Mouse (Mus musculus): ENCODE results near the gene Trappc2l. TPM values are rescaled to one million over a fixed set of nuclear protein-coding genes. Genes with fewer than 3 reads are reported as not detected.
"Not testable (repeated sequence)": the region's sequence is repeated elsewhere in the genome, so short reads cannot be mapped to it uniquely, and the experiment has no call there.

Gene Trappc2l
- 10 to 100 TPM; 39.9 to 46.1 TPM for total RNA-seq (2021)
- long read RNA-seq, experiment 1, transcript Trappc2l-201 (5 exons, 1,659 nt), result major isoform, 31 of 34 reads
- long read RNA-seq, experiment 1, partial matches to known transcripts, result 3 of 34 reads
- long read RNA-seq, experiment 1, other reads (novel, unspliced or antisense), result 0 of 34 reads
- long read RNA-seq, experiment 2, transcript Trappc2l-201 (5 exons, 1,659 nt), result major isoform, 30 of 36 reads
- long read RNA-seq, experiment 2, partial matches to known transcripts, result 6 of 36 reads
- long read RNA-seq, experiment 2, other reads (novel, unspliced or antisense), result 0 of 36 reads

DNA sequence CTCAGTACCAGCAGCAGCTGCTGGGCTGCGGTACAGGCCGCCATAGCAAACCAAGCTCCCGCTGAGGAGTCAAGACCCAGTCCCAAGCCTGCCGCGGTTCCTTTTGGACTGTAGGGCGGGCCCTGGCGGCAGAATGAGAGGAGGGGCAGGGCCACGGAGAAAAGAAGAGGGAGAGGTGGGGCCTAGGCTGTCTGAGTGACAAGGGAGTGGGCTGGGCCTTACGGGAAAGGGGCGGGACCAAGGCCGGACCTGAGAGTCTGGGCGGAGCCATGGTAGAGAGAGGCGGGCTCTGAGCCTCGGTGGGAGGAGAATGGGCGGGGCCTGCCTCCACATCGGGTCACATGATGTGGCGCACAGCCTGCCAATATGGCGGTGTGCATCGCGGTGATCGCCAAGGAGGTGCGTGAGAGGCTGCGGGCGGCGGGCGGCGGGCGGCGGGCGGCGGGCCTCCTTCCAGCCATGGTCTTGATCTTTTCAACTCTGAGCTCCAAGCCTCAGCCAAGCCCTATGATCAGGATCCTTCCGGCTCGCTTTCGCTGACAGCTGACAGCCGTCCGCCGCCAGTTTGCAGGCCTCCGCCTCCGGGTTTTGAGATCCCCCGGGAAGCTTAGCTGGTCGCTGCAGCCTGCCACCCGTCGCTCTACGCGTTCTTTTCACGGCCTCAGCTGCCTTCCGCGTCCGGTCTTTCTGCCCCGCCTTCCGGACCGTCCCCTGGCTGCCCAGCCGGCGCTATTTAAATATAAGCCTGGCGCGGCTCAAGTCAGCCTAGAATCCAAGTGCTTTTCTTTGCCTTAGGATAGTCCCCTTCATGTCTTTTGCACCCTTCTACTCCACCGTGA, at the start of gene Trappc2l, which contains the start of gene Galns:
Trappc2l (plus strand) TSS at position 346 of the 839 bp plus-strand sequence.
Galns (minus strand) TSS at position 169 of the 839 bp plus-strand sequence.
- DNase-seq (ENCODE audit: low spot score), result peak; percentile 96

- DNase-seq (ENCODE audit: low spot score), result no peak
These were observed 46.8 kb upstream of the Trappc2l start for GRCm38 (mm10) chr8:122564363-122565352.

DNA sequence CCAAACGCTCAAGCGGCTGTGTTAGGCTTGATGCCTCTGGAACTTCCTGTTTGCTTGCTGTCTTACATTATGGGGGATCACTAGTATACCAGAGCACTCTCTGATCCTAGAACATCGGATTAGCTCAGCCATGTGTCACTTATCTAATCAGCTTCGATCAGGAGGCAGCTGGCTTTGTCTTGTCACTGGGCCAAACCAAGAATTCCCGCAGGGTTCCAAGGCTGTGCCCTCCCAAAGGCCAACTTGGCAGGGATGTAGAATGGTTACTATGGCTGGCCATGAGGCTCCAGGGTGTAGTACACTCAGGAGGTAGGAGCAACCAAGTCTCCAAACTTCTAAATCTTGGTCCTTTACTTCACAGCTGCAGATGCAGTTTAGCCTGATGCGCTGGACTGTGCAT, 44.7 kb upstream of the Trappc2l start:
- DNase-seq (ENCODE audit: low spot score), result no peak

- peak; percentile 93 for DNase-seq (ENCODE audit: low spot score)
These were observed 43.9 kb upstream of the Trappc2l start, which contains the start of gene Cdt1 for GRCm38 (mm10) chr8:122567361-122568108. Cdt1 (plus strand) TSS chr8:122568015.

DNA sequence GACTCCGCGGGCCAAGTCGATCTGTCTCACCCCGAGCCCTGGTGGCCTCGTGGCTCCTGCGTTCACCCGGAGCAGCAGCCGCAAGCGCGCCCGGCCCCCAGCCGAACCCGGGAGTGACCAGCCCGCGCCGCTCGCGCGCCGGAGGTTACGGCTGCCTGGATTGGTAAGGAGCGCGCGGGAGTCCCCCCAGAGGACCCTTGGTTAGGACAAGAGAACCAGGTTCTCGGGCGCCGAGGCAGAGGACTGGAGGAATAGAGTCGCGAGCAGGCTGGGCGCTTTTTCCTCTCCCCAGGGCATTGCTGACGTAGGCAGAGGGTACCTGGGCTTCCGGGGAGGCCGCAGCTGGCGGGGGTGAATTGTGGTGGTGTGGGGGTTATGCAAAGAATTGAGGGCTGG, 43.3 kb upstream of the Trappc2l start:
- DNase-seq (ENCODE audit: low spot score), result no peak

GRCm38 (mm10) chr8:122568881-122569309, 42.5 kb upstream of the Trappc2l start:
- no peak for DNase-seq (ENCODE audit: low spot score)

- DNase-seq (ENCODE audit: low spot score), result no peak
These were observed 42.1 kb upstream of the Trappc2l start for GRCm38 (mm10) chr8:122569329-122569728.

- no peak for DNase-seq (ENCODE audit: low spot score)
These were observed 41.4 kb upstream of the Trappc2l start for GRCm38 (mm10) chr8:122569996-122570395.

DNA sequence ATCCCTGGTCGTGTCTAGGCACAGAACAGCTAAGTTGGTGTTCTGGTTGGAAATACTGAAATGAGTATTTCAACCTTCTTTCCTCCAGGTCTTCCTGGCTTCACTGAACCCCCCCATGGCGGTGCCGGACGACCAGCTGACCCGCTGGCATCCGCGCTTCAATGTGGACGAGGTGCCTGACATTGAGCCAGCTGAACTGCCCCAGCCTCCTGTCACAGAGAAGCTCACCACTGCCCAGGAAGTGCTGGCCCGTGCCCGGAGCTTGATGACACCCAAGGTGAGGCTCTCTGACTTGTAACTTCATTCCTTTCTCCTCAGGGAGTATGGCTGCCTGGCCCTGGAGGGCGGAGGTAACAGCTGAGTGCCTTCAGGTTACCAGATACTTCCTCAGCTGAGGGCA, 40.3 kb upstream of the Trappc2l start:
- no peak for DNase-seq (ENCODE audit: low spot score)

GRCm38 (mm10) chr8:122571750-122572267, 39.6 kb upstream of the Trappc2l start:
- DNase-seq (ENCODE audit: low spot score), result no peak

- no peak for DNase-seq (ENCODE audit: low spot score)
These were observed 38.7 kb upstream of the Trappc2l start for GRCm38 (mm10) chr8:122572751-122573150.

DNA sequence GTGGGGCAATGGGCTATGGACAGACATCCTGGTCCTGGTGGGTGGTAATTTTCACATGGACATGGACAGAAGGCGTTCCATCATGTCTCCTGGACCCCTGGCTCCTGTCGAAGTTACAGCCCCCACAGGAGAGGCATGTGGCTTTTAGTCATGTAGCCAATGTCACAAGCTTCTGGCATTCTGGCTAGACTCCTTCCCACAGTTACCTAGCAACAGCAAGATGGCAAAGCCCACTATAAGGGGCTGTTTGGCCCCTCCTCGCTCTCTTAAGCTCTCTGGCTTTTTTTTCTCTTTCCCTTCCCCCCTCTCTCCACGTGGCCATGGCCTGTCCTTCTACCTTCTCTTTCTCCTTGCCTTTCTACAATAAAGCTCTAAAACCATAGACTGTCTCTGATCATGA, 38.3 kb upstream of the Trappc2l start:
- DNase-seq (ENCODE audit: low spot score), result not testable (repeated sequence)

DNA sequence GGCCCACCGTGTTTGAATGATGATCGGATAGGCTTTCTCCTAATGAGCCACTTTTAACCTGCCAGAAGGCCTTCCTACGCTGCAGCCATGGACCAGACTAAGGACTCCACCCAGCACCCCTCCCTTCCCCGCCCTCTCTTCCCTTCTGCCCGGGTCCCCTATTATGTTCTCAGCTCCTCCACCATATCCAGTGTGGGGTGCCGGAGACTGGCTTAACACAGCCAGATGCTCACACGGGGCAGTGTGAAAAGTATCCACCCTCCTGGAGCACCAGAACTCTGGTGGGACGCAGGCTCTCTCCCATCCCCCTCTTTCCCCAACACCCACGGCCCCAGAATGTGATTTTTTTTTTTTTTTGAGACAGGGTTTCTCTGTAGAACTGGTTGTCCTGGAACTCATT, 37.9 kb upstream of the Trappc2l start:
- no peak for DNase-seq (ENCODE audit: low spot score)

- no peak for DNase-seq (ENCODE audit: low spot score)
These were observed 37.2 kb upstream of the Trappc2l start for GRCm38 (mm10) chr8:122574264-122574663.

GRCm38 (mm10) chr8:122574667-122575251, 36.7 kb upstream of the Trappc2l start:
- DNase-seq (ENCODE audit: low spot score), result no peak

DNA sequence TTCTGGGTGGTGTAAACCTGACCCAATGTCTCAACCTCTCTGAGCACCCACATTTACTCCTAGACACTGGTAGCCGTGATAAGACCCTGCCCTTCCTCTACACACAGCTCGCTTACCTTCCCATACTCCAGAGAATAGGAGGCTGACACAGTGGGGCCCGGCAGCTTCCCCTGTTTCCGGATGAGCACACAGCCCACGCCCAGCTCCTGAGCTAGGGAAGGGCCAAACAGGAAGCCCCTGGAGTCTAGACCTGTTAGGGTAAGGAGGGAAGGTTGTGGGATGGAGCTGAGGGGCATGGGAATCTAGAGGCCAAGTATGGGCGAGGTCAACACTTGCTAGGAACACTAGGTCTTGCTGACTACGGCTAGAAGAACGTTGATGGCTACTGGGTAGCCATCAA, 36.2 kb upstream of the Trappc2l start:
- no peak for DNase-seq (ENCODE audit: low spot score)

- DNase-seq (ENCODE audit: low spot score), result no peak
These were observed 35.4 kb upstream of the Trappc2l start for GRCm38 (mm10) chr8:122575735-122576647.

DNA sequence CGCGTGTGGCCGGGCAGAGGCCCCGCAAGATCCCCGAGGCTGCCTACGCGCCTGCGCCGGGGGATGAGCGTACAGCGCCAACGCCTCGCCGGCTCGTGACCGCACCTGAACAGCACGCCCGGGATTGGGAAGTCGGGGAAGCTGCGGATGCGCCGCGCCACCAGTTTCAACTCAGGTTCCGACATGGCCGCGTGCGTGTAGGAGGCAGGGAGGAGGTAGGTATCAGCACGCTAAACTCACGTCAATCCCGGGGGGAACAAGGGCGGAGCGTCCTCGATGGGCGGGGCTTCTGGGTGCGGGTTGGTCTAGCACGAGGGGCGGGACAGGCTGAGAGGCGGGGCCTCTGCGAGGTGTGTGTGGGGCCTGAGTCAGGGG, 34.8 kb upstream of the Trappc2l start, which contains the start of gene Aprt:
Aprt (minus strand) TSS at position 262 of the 375 bp plus-strand sequence.
- peak; percentile 96 for DNase-seq (ENCODE audit: low spot score)

DNA sequence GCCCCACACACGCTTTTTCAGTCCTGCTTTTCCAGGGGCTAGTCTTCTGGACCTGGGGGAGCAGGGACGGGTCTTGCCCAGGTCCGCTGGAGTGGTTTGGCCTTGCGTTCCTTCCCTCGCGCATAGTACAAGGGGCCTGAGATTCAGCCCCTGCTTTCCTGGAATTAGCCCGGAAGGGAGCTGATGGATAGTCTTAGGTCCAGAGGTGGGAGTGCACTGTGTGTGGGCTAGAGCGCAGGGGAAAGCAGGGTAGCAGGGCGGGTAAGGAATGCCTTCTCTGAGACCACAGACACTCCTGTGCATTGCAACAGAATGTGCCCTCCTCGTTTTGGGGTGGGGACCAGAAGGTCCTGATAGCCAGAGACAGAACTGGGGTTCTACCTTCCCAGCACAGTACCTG, 34.3 kb upstream of the Trappc2l start:
- DNase-seq (ENCODE audit: low spot score), result no peak
